Mouse (Mus musculus) kidney, embryonic 14.5 days (tissue): ENCODE measurements around the gene Cd81. TPM values are rescaled to one million over a fixed set of nuclear protein-coding genes. Genes with fewer than 3 reads are reported as not detected.
A peak's percentile ranks its signal among the peaks of the same experiment; 100 is the strongest.

Experiments
- ATAC-seq: fragments of 200-750 bp; cut with Nextera tagmentation; 2 replicates; pipeline ENCODE4 v1.8.0; 2017; ENCODE audit warnings: moderate number of reproducible peaks, mild to moderate bottlenecking, moderate TSS enrichment, moderate library complexity; ENCODE audit not compliant: low FRiP score, low TSS enrichment
- H3K27ac ChIP-seq: fragments of 300-500 bp; sonication (generic); 2 replicates; pipeline ENCODE4 v1.5.1; 2014; ENCODE audit warnings: low read depth, mild to moderate bottlenecking, low read length, moderate library complexity, mixed read lengths
- H3K27me3 ChIP-seq: fragments of 300-500 bp; sonication (generic); 2 replicates; pipeline ENCODE4 v1.6.1; 2014; ENCODE audit warnings: mild to moderate bottlenecking, low read length; ENCODE audit not compliant: control insufficient read depth, insufficient read depth
- H3K36me3 ChIP-seq: fragments of 300-500 bp; sonication (generic); 2 replicates; pipeline ENCODE4 v1.6.1; 2014; ENCODE audit warnings: low read length, mixed read lengths; ENCODE audit not compliant: control insufficient read depth, insufficient read depth
- H3K4me1 ChIP-seq: fragments of 300-500 bp; sonication (generic); 2 replicates; pipeline ENCODE4 v1.6.1; 2014; ENCODE audit warnings: low read length, mixed read lengths; ENCODE audit not compliant: control insufficient read depth, insufficient read depth
- H3K4me2 ChIP-seq: fragments of 300-500 bp; sonication (generic); replicated peaks from 2 replicates; pipeline ENCODE4 v1.6.1; 2014; ENCODE audit warnings: low read depth, mild to moderate bottlenecking, low read length
- H3K4me3 ChIP-seq: fragments of 300-500 bp; sonication (generic); 2 replicates; pipeline ENCODE4 v1.5.1; 2014; ENCODE audit warnings: mild to moderate bottlenecking, low read length
- H3K9ac ChIP-seq: fragments of 300-500 bp; sonication (generic); 2 replicates; pipeline ENCODE4 v1.6.1; 2014; ENCODE audit warnings: low read depth, mild to moderate bottlenecking, low read length, moderate library complexity
- H3K9me3 ChIP-seq: fragments of 300-500 bp; sonication (generic); 2 replicates; pipeline ENCODE4 v1.6.1; 2016; ENCODE audit warnings: low read length; ENCODE audit not compliant: control insufficient read depth
- WGBS: fragments of 180-500 bp; shearing (Covaris S2); extraction: QIAGEN DNeasy Blood & Tissue Kit; methylation state at CpG from one replicate; pipeline ENCODE4 v1.1.7; 2014; 5-methylcytosine and 5-hydroxymethylcytosine counted together
- polyA plus RNA-seq: library from polyadenylated mRNA; unstranded; fragments of >200 nt; fragmentation: Nextera tagmentation; extraction: Ambion mirVana; gene quantifications from 2 replicates; pipeline ENCODE4 v1.2.1, GENCODE M21; 2014

Gene Cd81
- polyA plus RNA-seq, 1 experiment from 2014 or later: 477 TPM

DNA sequence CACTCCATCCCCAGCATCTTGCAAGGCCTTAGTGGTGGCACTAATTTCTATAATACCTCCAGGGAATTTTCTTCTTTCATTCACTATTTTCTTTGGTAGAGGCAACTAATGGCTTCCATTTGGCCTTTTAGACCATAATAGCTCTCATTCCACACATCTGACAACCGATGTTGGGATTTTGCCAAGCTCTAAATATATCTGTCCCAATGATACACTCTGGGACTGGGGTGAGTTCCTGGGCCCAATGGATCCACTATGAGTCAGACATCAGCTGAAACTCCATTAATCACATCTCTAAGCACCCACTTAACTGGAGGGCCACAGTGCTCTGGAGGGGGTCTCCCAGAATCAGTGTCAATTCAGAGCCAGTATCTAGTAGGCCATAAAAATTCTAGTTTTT is 20.7 kb upstream of the Cd81 start:
- no peak for ATAC-seq
- 71% methylated on average over 1 of the region's 1 CpGs for WGBS

DNA sequence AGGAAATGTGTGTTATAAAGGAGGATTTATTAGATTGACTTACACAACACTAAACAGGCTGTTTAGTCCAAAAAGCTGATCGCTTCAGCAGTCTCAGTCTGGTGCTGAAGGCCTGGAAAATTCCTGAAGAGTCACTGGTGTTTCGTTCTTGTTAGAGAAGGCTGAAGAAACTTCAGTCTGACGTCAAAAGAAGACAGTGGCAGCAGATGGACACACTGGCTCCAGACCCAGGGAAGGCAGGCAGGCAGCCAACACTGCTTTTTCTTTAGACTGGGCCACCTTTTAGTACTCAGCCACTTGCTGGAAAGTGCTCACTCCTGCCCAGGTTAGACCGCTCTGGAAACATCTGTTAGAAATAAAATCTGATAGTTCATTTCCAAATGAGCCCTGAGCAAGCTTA is 19.0 kb upstream of the Cd81 start:
- Histone ChIP-seq H3K9me3 (no peaks in the 10 kb centered on the region), H3K36me3 (no peaks in the 10 kb centered on the region), H3K4me2 (no peak overlapping the region), H3K4me1 (no peaks in the 10 kb centered on the region), H3K4me3 (no peak overlapping the region), H3K27me3 (no peaks in the 10 kb centered on the region), H3K27ac (no peak overlapping the region), H3K9ac (no peak overlapping the region)
- 85% methylated on average over 4 of the region's 4 CpGs for WGBS
- ATAC-seq: no peak

More for the DNA sequence above, 20.7 kb upstream of the Cd81 start:
- Histone ChIP-seq H3K27ac (no peak overlapping the region), H3K9me3 (no peaks in the 10 kb centered on the region), H3K4me3 (no peak overlapping the region), H3K4me1 (no peaks in the 10 kb centered on the region), H3K9ac (no peak overlapping the region), H3K4me2 (no peak overlapping the region), H3K27me3 (no peaks in the 10 kb centered on the region), H3K36me3 (no peaks in the 10 kb centered on the region)

DNA sequence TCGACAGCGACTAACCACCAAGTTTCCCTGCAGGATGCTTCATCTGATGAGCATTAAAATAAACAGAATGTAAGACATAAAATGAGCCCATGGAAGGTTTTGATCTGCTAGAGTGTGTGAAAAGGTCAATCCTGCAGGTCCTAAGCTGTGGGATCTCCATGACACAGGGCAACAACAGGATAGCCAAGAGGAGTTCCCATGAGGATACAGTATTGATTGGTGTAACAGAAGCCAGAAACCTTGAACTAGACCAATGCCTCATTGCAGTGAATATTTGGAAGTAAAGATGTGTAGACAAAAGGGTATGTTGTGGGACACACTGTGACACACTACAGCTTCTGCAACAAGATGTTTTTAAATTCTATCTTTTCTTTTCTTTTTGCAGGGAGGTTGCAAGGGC is 18.4 kb upstream of the Cd81 start:
- H3K4me3 ChIP-seq: no peak overlapping the region
- 92% methylated on average over 2 of the region's 2 CpGs for WGBS

DNA sequence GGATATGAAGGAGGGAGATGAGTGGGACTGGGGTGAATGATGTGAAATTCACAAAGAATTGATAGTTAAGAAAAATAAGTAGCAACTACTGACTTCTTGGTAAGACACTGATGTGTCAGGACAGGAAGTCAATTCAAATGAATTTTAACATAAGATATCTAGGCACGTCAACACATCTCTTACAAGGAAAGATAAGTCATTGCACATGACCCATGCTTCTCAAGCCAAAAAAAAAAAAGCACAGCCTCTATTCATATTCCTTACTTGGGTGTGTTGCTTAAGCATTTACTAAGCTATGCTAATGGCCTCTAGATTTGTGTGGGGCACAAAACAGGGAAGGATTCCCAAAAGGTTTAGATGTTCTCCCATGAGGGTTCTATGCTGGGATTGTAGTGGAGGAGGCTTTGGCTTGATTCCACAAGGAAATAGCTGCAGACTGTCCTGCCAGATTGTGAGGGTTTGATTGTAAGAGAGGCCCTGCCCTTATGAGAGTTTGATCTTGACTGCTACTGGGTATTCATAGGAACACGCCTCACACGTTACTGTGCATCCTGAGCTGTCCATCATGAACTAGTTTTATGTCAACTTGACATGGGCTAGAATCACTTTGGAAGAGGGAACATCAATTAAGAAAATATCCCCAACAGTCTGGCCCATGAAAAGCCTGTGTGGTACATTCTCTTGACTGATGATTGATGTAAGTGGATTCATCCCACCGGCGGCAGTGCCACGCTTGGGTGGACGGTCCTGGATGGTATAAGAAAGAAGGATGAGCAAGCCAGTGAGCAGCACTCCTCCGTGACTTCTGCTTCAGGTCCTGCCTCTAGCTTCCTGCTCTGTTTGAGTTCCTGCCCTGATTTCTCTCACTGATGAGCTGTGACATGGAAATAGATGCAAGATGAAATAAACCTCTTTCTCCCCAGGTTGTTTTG is 17.8 kb upstream of the Cd81 start:
- H3K9me3 ChIP-seq: no peaks in the 10 kb centered on the region
- H3K4me1 ChIP-seq: no peaks in the 10 kb centered on the region
- no peaks in the 10 kb centered on the region for H3K36me3 ChIP-seq
- no peak overlapping the region for H3K4me2 ChIP-seq
- WGBS: 88% methylated on average over 8 of the region's 8 CpGs
- H3K27ac ChIP-seq: no peak overlapping the region
- no peak overlapping the region for H3K4me3 ChIP-seq
- no peak for ATAC-seq
- H3K9ac ChIP-seq: no peak overlapping the region
- H3K27me3 ChIP-seq: no peaks in the 10 kb centered on the region

More for the DNA sequence above, 18.4 kb upstream of the Cd81 start:
- H3K36me3 ChIP-seq: no peaks in the 10 kb centered on the region
- no peak overlapping the region for H3K4me2 ChIP-seq
- no peak overlapping the region for H3K9ac ChIP-seq
- no peak for ATAC-seq
- H3K4me1 ChIP-seq: no peaks in the 10 kb centered on the region
- no peak overlapping the region for H3K27ac ChIP-seq
- no peaks in the 10 kb centered on the region for H3K27me3 ChIP-seq
- no peaks in the 10 kb centered on the region for H3K9me3 ChIP-seq

DNA sequence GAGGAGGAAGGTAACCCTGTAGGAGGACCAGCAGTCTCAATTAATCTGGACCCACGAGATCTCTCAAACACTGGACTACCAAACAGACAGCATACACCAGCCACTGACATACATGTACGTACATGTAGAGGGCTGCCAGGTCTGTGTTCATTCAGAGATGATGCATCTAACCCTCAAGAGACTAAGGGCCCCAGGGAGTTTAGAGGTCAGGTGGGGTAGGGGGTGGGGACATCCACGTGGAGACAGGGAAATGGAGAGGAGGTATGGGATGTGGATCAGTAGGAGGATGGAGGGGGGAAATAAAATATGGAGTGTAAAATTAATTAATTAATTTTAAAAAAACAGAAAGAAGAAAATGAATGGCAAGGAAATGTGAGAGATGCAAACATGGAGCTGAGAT is 15.8 kb upstream of the Cd81 start:
- Histone ChIP-seq H3K4me2 (no peak overlapping the region), H3K36me3 (no peaks in the 10 kb centered on the region), H3K4me1 (peaks cover 2% of the 10 kb centered on the region; the same call in 1 of the 2 replicates), H3K9me3 (no peaks in the 10 kb centered on the region), H3K4me3 (no peak overlapping the region), H3K27ac (no peak overlapping the region), H3K9ac (no peak overlapping the region), H3K27me3 (no peaks in the 10 kb centered on the region)
- no peak for ATAC-seq
- WGBS: 81% methylated on average over 3 of the region's 3 CpGs

DNA sequence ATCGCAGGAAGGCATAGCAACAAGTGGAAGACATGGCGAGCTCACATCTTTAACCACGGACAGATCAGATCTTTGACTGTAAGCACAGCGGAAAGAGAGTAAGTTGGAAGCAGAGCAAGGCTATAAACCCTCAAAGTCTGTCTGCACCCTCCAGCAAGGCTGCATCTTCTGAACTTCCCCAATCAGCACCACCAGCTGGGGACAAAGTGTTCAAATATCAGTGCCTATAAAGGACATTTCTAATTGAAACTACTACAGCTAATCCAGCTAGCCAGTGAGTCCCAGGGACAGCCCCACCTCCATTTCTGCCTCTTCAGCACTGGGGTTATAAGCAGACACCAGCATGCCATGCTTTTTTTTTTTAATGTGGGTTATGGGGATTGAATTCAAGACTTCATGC is 15.2 kb upstream of the Cd81 start:
- H3K4me2 ChIP-seq: no peak overlapping the region
- no peak for ATAC-seq
- H3K36me3 ChIP-seq: no peaks in the 10 kb centered on the region
- H3K27ac ChIP-seq: no peak overlapping the region
- H3K9ac ChIP-seq: no peak overlapping the region
- no peaks in the 10 kb centered on the region for H3K27me3 ChIP-seq
- WGBS: 90% methylated on average over 4 of the region's 4 CpGs
- no peaks in the 10 kb centered on the region for H3K9me3 ChIP-seq
- H3K4me1 ChIP-seq: peaks cover 7% of the 10 kb centered on the region; the same call in 1 of the 2 replicates
- no peak overlapping the region for H3K4me3 ChIP-seq

DNA sequence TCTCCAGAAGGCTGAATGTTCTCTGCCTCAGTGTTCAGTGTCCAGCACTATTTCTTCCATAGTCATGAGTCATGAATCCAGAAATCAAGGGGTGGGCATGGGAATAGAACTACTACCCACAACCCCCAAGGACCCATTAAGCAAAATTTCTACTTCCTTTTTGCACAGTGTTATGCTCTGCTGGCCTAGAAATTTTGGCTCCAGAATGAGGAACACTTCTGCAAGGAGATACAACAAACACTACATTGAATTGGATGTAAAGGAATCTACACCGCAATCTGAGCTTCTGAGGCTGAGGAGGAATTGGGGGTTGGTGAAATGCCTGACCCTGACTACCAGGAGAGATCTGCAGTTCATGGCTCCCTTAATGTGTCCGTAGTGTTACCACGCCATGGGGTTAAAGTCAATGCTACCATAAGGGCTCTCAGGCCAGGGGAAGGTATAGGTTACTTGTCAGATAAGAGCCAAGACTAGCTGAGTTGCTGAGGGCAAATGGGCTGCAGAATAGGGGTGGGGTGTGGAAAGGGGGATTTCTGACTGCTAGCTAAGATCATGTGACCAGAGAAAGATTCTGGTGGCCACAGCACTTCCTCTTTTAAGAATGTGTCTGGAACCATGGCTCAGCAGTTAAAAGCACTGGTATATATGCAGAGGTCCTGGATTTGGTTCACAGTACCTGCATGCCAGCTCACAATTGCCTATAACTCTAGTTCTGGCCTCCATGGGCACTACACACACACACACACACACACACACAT is 14.2 kb upstream of the Cd81 start:
- Histone ChIP-seq H3K9me3 (no peaks in the 10 kb centered on the region), H3K36me3 (no peaks in the 10 kb centered on the region), H3K9ac (no peak overlapping the region), H3K27me3 (no peaks in the 10 kb centered on the region), H3K27ac (no peak overlapping the region), H3K4me2 (no peak overlapping the region), H3K4me1 (peaks cover 11% of the 10 kb centered on the region; the same call in 1 of the 2 replicates), H3K4me3 (no peak overlapping the region)
- 87% methylated on average over 3 of the region's 3 CpGs for WGBS
- no peak for ATAC-seq

DNA sequence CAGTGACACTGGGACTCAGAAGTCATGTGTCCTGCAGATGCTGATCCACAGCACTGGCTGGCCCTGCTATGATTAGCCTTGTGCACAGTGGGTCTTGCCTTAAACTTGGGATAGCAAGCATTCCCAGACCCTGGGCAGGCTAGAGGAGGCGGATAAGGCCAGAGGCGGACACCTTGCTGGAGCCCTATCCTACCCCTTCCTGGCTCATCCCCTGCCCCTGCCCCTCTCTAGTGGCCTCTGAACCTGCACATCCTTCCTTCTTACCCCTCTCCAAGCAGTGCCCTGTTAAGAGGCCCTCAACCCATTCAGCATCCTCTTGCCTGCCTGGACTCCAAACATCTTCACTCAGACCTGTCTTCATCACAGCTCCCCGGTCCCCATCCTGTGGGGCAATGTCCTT is 12.0 kb upstream of the Cd81 start:
- Histone ChIP-seq H3K9me3 (no peaks in the 10 kb centered on the region), H3K4me3 (no peak overlapping the region), H3K27ac (no peak overlapping the region), H3K27me3 (no peaks in the 10 kb centered on the region), H3K9ac (no peak overlapping the region), H3K4me1 (peaks cover 11% of the 10 kb centered on the region; the same call in 1 of the 2 replicates), H3K36me3 (no peaks in the 10 kb centered on the region), H3K4me2 (no peak overlapping the region)
- ATAC-seq: peak; percentile 46; the same call in 1 of the 2 replicates
- WGBS: 94% methylated on average over 3 of the region's 3 CpGs
